9 mouse cellular contexts compared by ENCODE assay signal in the genomic region with DNA sequence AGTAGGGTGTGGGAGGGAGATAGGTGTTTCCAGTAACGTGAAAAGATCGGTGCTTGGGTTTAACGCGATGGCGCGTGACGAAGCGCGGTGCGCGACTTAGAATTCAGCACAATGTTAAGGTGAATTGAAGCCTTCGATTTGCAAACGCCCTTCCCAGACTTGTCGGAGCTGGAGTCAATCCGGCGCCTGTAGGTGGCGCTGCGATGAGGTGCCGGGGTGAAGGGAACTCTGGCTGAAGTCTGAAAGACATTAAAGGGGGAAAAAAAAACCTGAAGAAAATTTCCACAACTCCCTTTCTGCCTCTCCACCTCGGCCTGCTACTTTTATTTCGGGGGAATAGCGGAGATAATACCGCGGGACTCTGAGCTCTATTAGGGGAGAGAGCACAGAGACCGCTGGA. TPM values are rescaled to one million over a fixed set of nuclear protein-coding genes. Genes with fewer than 3 reads are reported as not detected.
DNase-seq lines count a peak whose midpoint lies in the region; ATAC-seq and TF ChIP-seq lines count a peak whose summit lies in the region.
"Had no signal": no experiment of that assay in that cellular context is flagged by ENCODE, and none has a peak within 500 bp of the region (broad histone marks: within the 10 kb centered on the region; RNA-seq: fewer than 3 reads in every experiment).

No protein-coding gene starts in this region.

- H3K36me3 ChIP-seq in forebrain, embryonic 12.5 days (replicated peaks), result no peaks in the 10 kb centered on the region
- no peaks in the 10 kb centered on the region for H3K36me3 ChIP-seq in forebrain, embryonic 16.5 days (ENCODE audit: control insufficient read depth, insufficient read depth)
- H3K36me3 ChIP-seq in midbrain, embryonic 14.5 days (ENCODE audit: control insufficient read depth, insufficient read depth, low read length), result no peaks in the 10 kb centered on the region
- no peaks in the 10 kb centered on the region for H3K36me3 ChIP-seq in midbrain, embryonic 16.5 days (ENCODE audit: control insufficient read depth, insufficient read depth, low read length)
- H3K36me3 ChIP-seq in testis, adult 2 months (ENCODE audit: control insufficient read depth, insufficient read depth, low read length), result no peaks in the 10 kb centered on the region

- peak; percentile 44 for TF ChIP-seq CTCF in testis, adult 2 months (IDR thresholded peaks at IDR 0.05; ENCODE audit: control insufficient read depth, insufficient read depth, insufficient replicate concordance, low read depth, low read length)

- no peak for TF ChIP-seq POLR2A in testis, adult 2 months (IDR thresholded peaks at IDR 0.05; ENCODE audit: control insufficient read depth, low read depth, low read length)

- DNase-seq in midbrain, embryonic 14.5 days, result peak; percentile 71
- peak; percentile 52 for DNase-seq in kidney, postnatal 10 days
- no peak for DNase-seq in layer of hippocampus, postnatal 10 days (ENCODE audit: low spot score in 2 of 2)
- no peak for DNase-seq in thymus, adult 18-20 months

- H3K4me2 ChIP-seq in forebrain, embryonic 12.5 days, result no peak overlapping the region
- no peak overlapping the region for H3K4me2 ChIP-seq in forebrain, embryonic 16.5 days (ENCODE audit: low read length)
- no peak overlapping the region for H3K4me2 ChIP-seq in midbrain, embryonic 14.5 days (ENCODE audit: low read length)
- H3K4me2 ChIP-seq in midbrain, embryonic 16.5 days (ENCODE audit: low read length), result no peak overlapping the region

- under 1% methylated on average over 25 of the region's 25 CpGs for WGBS in forebrain, embryonic 12.5 days
- under 1% methylated on average over 25 of the region's 25 CpGs for WGBS in forebrain, embryonic 16.5 days
- WGBS in midbrain, embryonic 14.5 days, result under 1% methylated on average over 25 of the region's 25 CpGs
- WGBS in midbrain, embryonic 16.5 days, result under 1% methylated on average over 25 of the region's 25 CpGs

- H3K27me3 ChIP-seq in forebrain, embryonic 12.5 days, result peaks cover 92% of the 10 kb centered on the region
- peaks cover 88% of the 10 kb centered on the region for H3K27me3 ChIP-seq in forebrain, embryonic 16.5 days (replicated peaks; ENCODE audit: control insufficient read depth, insufficient read depth, low read length)
- H3K27me3 ChIP-seq in midbrain, embryonic 14.5 days (ENCODE audit: control insufficient read depth, insufficient read depth, low read length), result peaks cover 98% of the 10 kb centered on the region
- peaks cover 68% of the 10 kb centered on the region for H3K27me3 ChIP-seq in midbrain, embryonic 16.5 days (ENCODE audit: control insufficient read depth, insufficient read depth, low read depth, low read length)
- peaks cover 14% of the 10 kb centered on the region for H3K27me3 ChIP-seq in testis, adult 2 months (ENCODE audit: control insufficient read depth, insufficient read depth, low read length)

- no peak overlapping the region for H3K9ac ChIP-seq in forebrain, embryonic 12.5 days
- no peak overlapping the region for H3K9ac ChIP-seq in forebrain, embryonic 16.5 days (replicated peaks; ENCODE audit: low read depth, low read length)
- H3K9ac ChIP-seq in midbrain, embryonic 14.5 days (replicated peaks; ENCODE audit: low read length), result no peak overlapping the region
- H3K9ac ChIP-seq in midbrain, embryonic 16.5 days (ENCODE audit: low read depth, low read length), result no peak overlapping the region

- ATAC-seq in forebrain, embryonic 12.5 days (ENCODE audit: low FRiP score), result peak; percentile 39; the same call in 1 of the 2 replicates
- no peak for ATAC-seq in forebrain, embryonic 16.5 days
- ATAC-seq in midbrain, embryonic 14.5 days (ENCODE audit: low FRiP score, low TSS enrichment), result no peak
- ATAC-seq in midbrain, embryonic 16.5 days, result no peak

- no peak overlapping the region for H3K27ac ChIP-seq in forebrain, embryonic 12.5 days
- H3K27ac ChIP-seq in forebrain, embryonic 16.5 days (ENCODE audit: low read length), result no peak overlapping the region
- H3K27ac ChIP-seq in midbrain, embryonic 14.5 days (replicated peaks; ENCODE audit: low read depth, low read length), result no peak overlapping the region
- H3K27ac ChIP-seq in midbrain, embryonic 16.5 days (ENCODE audit: low read length), result no peak overlapping the region
- H3K27ac ChIP-seq in testis, adult 2 months (ENCODE audit: control insufficient read depth, insufficient read depth, low read depth, low read length), result no peak overlapping the region

- H3K4me1 ChIP-seq in forebrain, embryonic 12.5 days, result peaks cover 9% of the 10 kb centered on the region
- H3K4me1 ChIP-seq in forebrain, embryonic 16.5 days (replicated peaks; ENCODE audit: control insufficient read depth, insufficient read depth, low read length), result 0 out of 2 replicates have a peak, but pooled peaks cover 6% of the 10 kb centered on the region
- no peaks in the 10 kb centered on the region for H3K4me1 ChIP-seq in midbrain, embryonic 14.5 days (ENCODE audit: control insufficient read depth, insufficient read depth, low read length)
- H3K4me1 ChIP-seq in midbrain, embryonic 16.5 days (ENCODE audit: control insufficient read depth, insufficient read depth, low read length), result no peaks in the 10 kb centered on the region
- H3K4me1 ChIP-seq in testis, adult 2 months (ENCODE audit: control insufficient read depth, insufficient read depth, low read length), result peaks cover 20% of the 10 kb centered on the region

- no peak overlapping the region for H3K4me3 ChIP-seq in forebrain, embryonic 12.5 days (replicated peaks)
- no peak overlapping the region for H3K4me3 ChIP-seq in forebrain, embryonic 16.5 days (replicated peaks; ENCODE audit: low read length)
- H3K4me3 ChIP-seq in midbrain, embryonic 14.5 days (replicated peaks; ENCODE audit: low read depth, low read length), result no peak overlapping the region
- no peak overlapping the region for H3K4me3 ChIP-seq in midbrain, embryonic 16.5 days (ENCODE audit: low read depth, low read length)
- no peak overlapping the region for H3K4me3 ChIP-seq in testis, adult 2 months (ENCODE audit: control insufficient read depth, low read depth, low read length)

- H3K9me3 ChIP-seq in forebrain, embryonic 12.5 days, result no peaks in the 10 kb centered on the region
- no peaks in the 10 kb centered on the region for H3K9me3 ChIP-seq in forebrain, embryonic 16.5 days (ENCODE audit: control insufficient read depth, low read length)
- no peaks in the 10 kb centered on the region for H3K9me3 ChIP-seq in midbrain, embryonic 14.5 days (ENCODE audit: control insufficient read depth, low read length)
- no peaks in the 10 kb centered on the region; the same call in 1 of the 2 replicates for H3K9me3 ChIP-seq in midbrain, embryonic 16.5 days (replicated peaks; ENCODE audit: control insufficient read depth, low read length, poor library complexity, severe bottlenecking)

RNA-seq across cellular contexts. Expression of gene Pax9, which starts 1.8 kb away (rescaled TPM):
- 1.1 and 1.2 TPM in 2 replicates for polyA plus RNA-seq in forebrain, embryonic 12.5 days (2016; fragmentation: Nextera tagmentation; extraction: Ambion mirVana)
- 0.07 TPM in 1 of 2 replicates, not detected in the other for polyA plus RNA-seq in forebrain, embryonic 16.5 days (2015; fragmentation: Nextera tagmentation; extraction: Ambion mirVana)
- not detected in 2 replicates for polyA plus RNA-seq in midbrain, embryonic 14.5 days (2014; fragmentation: Nextera tagmentation; extraction: Ambion mirVana)
- not detected in 2 replicates for polyA plus RNA-seq in midbrain, embryonic 16.5 days (2015; fragmentation: Nextera tagmentation; extraction: Ambion mirVana)
- polyA plus RNA-seq in testis, adult 2 months (2012; rRNA removed), result 5.5 and 6.4 TPM in 2 replicates
- total RNA-seq in layer of hippocampus, postnatal 10 days (2021), result not detected
- total RNA-seq: neutrophil, adult 5-6 weeks had no signal

Comparison
In these comparisons a context has a peak if more than half of its experiments do, and no peak if none do; other contexts are left out.
1. DNase-seq: peak in midbrain, embryonic 14.5 days (single experiment) and kidney, postnatal 10 days (single experiment); none in layer of hippocampus, postnatal 10 days (0 of 2) and thymus, adult 18-20 months (0 of 2).